Mouse (Mus musculus) embryonic fibroblast, embryonic 13.5 days (primary cell): ENCODE measurements around the gene Olfr68.

ENCODE experiments used
- CTCF ChIP-seq: IDR thresholded peaks from 2 replicates; pipeline ENCODE4 v1.5.1; 2011; ENCODE audit warnings: mild to moderate bottlenecking, control low read depth, low read length, moderate library complexity, borderline replicate concordance; ENCODE audit not compliant: insufficient read depth
- POLR2A ChIP-seq: IDR thresholded peaks from 2 replicates; pipeline ENCODE4 v1.6.1; 2011; ENCODE audit warnings: low read depth, mild to moderate bottlenecking, control low read depth, low read length, moderate library complexity

- no peak for TF ChIP-seq CTCF
- no peak for TF ChIP-seq POLR2A
Measured at GRCm38 (mm10) chr7:103809801-103810155, 30.3 kb upstream of the Olfr68 start.
